In the genomic region with DNA sequence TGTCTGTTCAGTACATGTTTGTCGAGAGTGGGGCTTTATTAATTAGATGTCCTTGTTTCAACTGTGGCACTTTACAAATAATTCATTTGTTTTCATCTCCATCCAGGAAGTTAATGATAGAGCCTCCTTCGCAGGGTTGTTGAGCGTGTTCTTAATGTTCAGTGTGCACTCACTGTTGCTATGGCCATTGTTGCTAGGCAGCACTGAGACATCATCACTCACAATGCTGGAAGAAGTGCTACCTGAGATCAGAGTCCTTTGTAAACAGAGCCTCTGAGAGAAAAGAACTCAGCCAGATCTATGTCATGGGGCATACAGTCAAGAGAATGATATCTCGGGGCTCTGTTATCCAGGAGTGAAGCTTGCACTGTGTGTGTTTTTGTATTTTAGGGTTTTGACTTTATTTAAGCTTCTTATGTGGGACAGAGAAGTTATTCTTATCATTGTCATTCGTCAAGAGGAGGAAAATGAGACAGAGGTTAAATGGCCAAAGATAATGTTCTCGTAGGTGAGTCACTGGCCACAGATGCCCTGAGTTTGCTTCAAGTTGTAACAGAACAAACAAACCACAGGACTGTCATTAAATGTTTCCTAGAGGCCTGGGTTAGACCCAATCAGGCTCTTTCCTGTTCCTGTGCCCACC, we compare ENCODE assay signal across 19 mouse cellular contexts. TPM values are rescaled to one million over a fixed set of nuclear protein-coding genes. Genes with fewer than 3 reads are reported as not detected.
DNase-seq lines count a peak whose midpoint lies in the region; ATAC-seq lines count a peak whose summit lies in the region.
"Had no signal": no experiment of that assay in that cellular context is flagged by ENCODE, and none has a peak within 500 bp of the region (broad histone marks: within the 10 kb centered on the region; RNA-seq: fewer than 3 reads in every experiment).

No protein-coding gene starts in this region.

- H3K4me2 ChIP-seq in hindbrain, embryonic 14.5 days (replicated peaks): no peak overlapping the region
- H3K4me2 ChIP-seq in hindbrain, embryonic 12.5 days (replicated peaks): no peak overlapping the region
- H3K4me2 ChIP-seq in hindbrain, embryonic 16.5 days (ENCODE audit: low read length): no peak overlapping the region
- H3K4me2 ChIP-seq in kidney, embryonic 14.5 days (replicated peaks; ENCODE audit: low read depth, low read length): no peak overlapping the region
- H3K4me2 ChIP-seq: embryonic facial prominence, embryonic 12.5 days; liver, embryonic 12.5 days; lung, embryonic 14.5 days had no signal

- no peak overlapping the region for H3K27ac ChIP-seq in hindbrain, embryonic 14.5 days
- H3K27ac ChIP-seq in hindbrain, embryonic 12.5 days: no peak overlapping the region
- no peak overlapping the region for H3K27ac ChIP-seq in hindbrain, embryonic 16.5 days (ENCODE audit: low read depth, low read length)
- H3K27ac ChIP-seq in kidney, embryonic 14.5 days (ENCODE audit: low read depth, low read length): no peak overlapping the region
- H3K27ac ChIP-seq: embryonic facial prominence, embryonic 12.5 days; left cerebral cortex, adult 2 months; liver, embryonic 12.5 days had no signal

- no peaks in the 10 kb centered on the region for H3K27me3 ChIP-seq in hindbrain, embryonic 14.5 days (ENCODE audit: control insufficient read depth, insufficient read depth, low read length)
- H3K27me3 ChIP-seq in hindbrain, embryonic 12.5 days: no peaks in the 10 kb centered on the region
- H3K27me3 ChIP-seq in hindbrain, embryonic 16.5 days (replicated peaks; ENCODE audit: control insufficient read depth, insufficient read depth, low read length): no peaks in the 10 kb centered on the region
- H3K27me3 ChIP-seq in kidney, embryonic 14.5 days (ENCODE audit: control insufficient read depth, insufficient read depth, low read length): no peaks in the 10 kb centered on the region
- H3K27me3 ChIP-seq: CH12.LX; embryonic facial prominence, embryonic 12.5 days had no signal

- DNase-seq in hindbrain, embryonic 14.5 days (ENCODE audit: low spot score): no peak
- peak; percentile 8 for DNase-seq in urinary bladder, postnatal 14 days (ENCODE audit: low spot score)
- DNase-seq in urinary bladder, adult 2 months (ENCODE audit: low spot score): no peak
- no peak for DNase-seq in spleen, postnatal 4 days (ENCODE audit: low spot score in 2 of 2)
- DNase-seq: adrenal gland, adult 8-10 months; cerebellum, adult 2 months; heart, postnatal 4 days; kidney, adult 18-20 months; kidney, postnatal 25 days; lung, embryonic 14.5 days had no signal

- H3K9ac ChIP-seq in hindbrain, embryonic 14.5 days: no peak overlapping the region
- H3K9ac ChIP-seq in hindbrain, embryonic 12.5 days: no peak overlapping the region
- H3K9ac ChIP-seq in hindbrain, embryonic 16.5 days (ENCODE audit: low read depth, low read length): no peak overlapping the region
- no peak overlapping the region for H3K9ac ChIP-seq in kidney, embryonic 14.5 days (ENCODE audit: low read depth, low read length)
- H3K9ac ChIP-seq: embryonic facial prominence, embryonic 12.5 days; liver, embryonic 12.5 days; lung, embryonic 14.5 days had no signal

- no peaks in the 10 kb centered on the region for H3K36me3 ChIP-seq in hindbrain, embryonic 14.5 days (replicated peaks; ENCODE audit: control insufficient read depth, insufficient read depth)
- H3K36me3 ChIP-seq in hindbrain, embryonic 12.5 days: no peaks in the 10 kb centered on the region
- H3K36me3 ChIP-seq in hindbrain, embryonic 16.5 days (ENCODE audit: control insufficient read depth, insufficient read depth, low read length): no peaks in the 10 kb centered on the region
- no peaks in the 10 kb centered on the region for H3K36me3 ChIP-seq in kidney, embryonic 14.5 days (ENCODE audit: control insufficient read depth, insufficient read depth, low read length)
- H3K36me3 ChIP-seq: embryonic facial prominence, embryonic 12.5 days; liver, embryonic 12.5 days had no signal

- WGBS in hindbrain, embryonic 14.5 days: 65% methylated on average over 6 of the region's 6 CpGs
- 66% methylated on average over 6 of the region's 6 CpGs for WGBS in hindbrain, embryonic 12.5 days
- WGBS in hindbrain, embryonic 16.5 days: 61% methylated on average over 6 of the region's 6 CpGs
- WGBS in kidney, embryonic 14.5 days: 71% methylated on average over 6 of the region's 6 CpGs

- no peak overlapping the region for H3K4me3 ChIP-seq in hindbrain, embryonic 14.5 days (replicated peaks; ENCODE audit: low read length)
- no peak overlapping the region for H3K4me3 ChIP-seq in hindbrain, embryonic 12.5 days
- no peak overlapping the region for H3K4me3 ChIP-seq in hindbrain, embryonic 16.5 days (ENCODE audit: low read length)
- no peak overlapping the region for H3K4me3 ChIP-seq in kidney, embryonic 14.5 days (ENCODE audit: low read length)
- H3K4me3 ChIP-seq: embryonic facial prominence, embryonic 12.5 days; left cerebral cortex, adult 2 months; liver, embryonic 12.5 days had no signal

- ATAC-seq in hindbrain, embryonic 14.5 days (ENCODE audit: low FRiP score): peak; percentile 29; the same call in 1 of the 2 replicates
- ATAC-seq in hindbrain, embryonic 12.5 days (ENCODE audit: low FRiP score): no peak
- ATAC-seq in hindbrain, embryonic 16.5 days: peak; percentile 81
- ATAC-seq in kidney, embryonic 14.5 days (ENCODE audit: low FRiP score, low TSS enrichment): no peak
- ATAC-seq: liver, embryonic 12.5 days had no signal

- no peaks in the 10 kb centered on the region for H3K9me3 ChIP-seq in hindbrain, embryonic 14.5 days (ENCODE audit: control insufficient read depth, low read length)
- no peaks in the 10 kb centered on the region for H3K9me3 ChIP-seq in hindbrain, embryonic 12.5 days (replicated peaks)
- H3K9me3 ChIP-seq in hindbrain, embryonic 16.5 days (ENCODE audit: control insufficient read depth, low read length): no peaks in the 10 kb centered on the region
- H3K9me3 ChIP-seq in kidney, embryonic 14.5 days (ENCODE audit: control insufficient read depth, low read length): no peaks in the 10 kb centered on the region
- H3K9me3 ChIP-seq: embryonic facial prominence, embryonic 12.5 days; liver, embryonic 12.5 days had no signal

- no peaks in the 10 kb centered on the region for H3K4me1 ChIP-seq in hindbrain, embryonic 14.5 days (replicated peaks; ENCODE audit: control insufficient read depth, insufficient read depth, low read length)
- H3K4me1 ChIP-seq in hindbrain, embryonic 12.5 days: peaks cover 2% of the 10 kb centered on the region; the same call in 1 of the 2 replicates
- H3K4me1 ChIP-seq in hindbrain, embryonic 16.5 days (ENCODE audit: control insufficient read depth, insufficient read depth, low read depth, low read length): no peaks in the 10 kb centered on the region
- no peaks in the 10 kb centered on the region for H3K4me1 ChIP-seq in kidney, embryonic 14.5 days (ENCODE audit: control insufficient read depth, insufficient read depth, low read length)
- H3K4me1 ChIP-seq: embryonic facial prominence, embryonic 12.5 days had no signal

RNA-seq across cellular contexts. Expression of gene 1810062G17Rik, which starts 18.0 kb away (rescaled TPM):
- 0.21 and 0.23 TPM in 2 replicates for polyA plus RNA-seq in hindbrain, embryonic 14.5 days (2014; fragmentation: Nextera tagmentation; extraction: Ambion mirVana)
- 0.52 and 0.56 TPM in 2 replicates for polyA plus RNA-seq in hindbrain, embryonic 12.5 days (2016; fragmentation: Nextera tagmentation; extraction: Ambion mirVana)
- polyA plus RNA-seq in urinary bladder, adult 2 months (2012; rRNA removed): 2.6 and 3.4 TPM in 2 replicates
- 0.29 and 0.41 TPM in 2 replicates for polyA plus RNA-seq in hindbrain, embryonic 16.5 days (2015; fragmentation: Nextera tagmentation; extraction: Ambion mirVana)
- polyA plus RNA-seq in kidney, embryonic 14.5 days (2014; fragmentation: Nextera tagmentation; extraction: Ambion mirVana): 1.8 and 2.1 TPM in 2 replicates

RNA-seq across cellular contexts. Expression of gene Anxa5, which starts 18.1 kb away (rescaled TPM):
- polyA plus RNA-seq in hindbrain, embryonic 14.5 days (2014; fragmentation: Nextera tagmentation; extraction: Ambion mirVana): 64.9 and 75.8 TPM in 2 replicates
- 121 and 133 TPM in 2 replicates for polyA plus RNA-seq in hindbrain, embryonic 12.5 days (2016; fragmentation: Nextera tagmentation; extraction: Ambion mirVana)
- 329 and 343 TPM in 2 replicates for polyA plus RNA-seq in urinary bladder, adult 2 months (2012; rRNA removed)
- 74.7 and 94.7 TPM in 2 replicates for polyA plus RNA-seq in hindbrain, embryonic 16.5 days (2015; fragmentation: Nextera tagmentation; extraction: Ambion mirVana)
- polyA plus RNA-seq in kidney, embryonic 14.5 days (2014; fragmentation: Nextera tagmentation; extraction: Ambion mirVana): 224 and 244 TPM in 2 replicates

RNA-seq across cellular contexts. Expression of gene Gm11549, which starts 27.9 kb away (rescaled TPM):
- polyA plus RNA-seq in hindbrain, embryonic 14.5 days (2014; fragmentation: Nextera tagmentation; extraction: Ambion mirVana): 0.20 and 0.35 TPM in 2 replicates
- polyA plus RNA-seq in hindbrain, embryonic 12.5 days (2016; fragmentation: Nextera tagmentation; extraction: Ambion mirVana): 0.17 and 0.36 TPM in 2 replicates
- 0.04 and 0.07 TPM in 2 replicates for polyA plus RNA-seq in urinary bladder, adult 2 months (2012; rRNA removed)
- polyA plus RNA-seq in hindbrain, embryonic 16.5 days (2015; fragmentation: Nextera tagmentation; extraction: Ambion mirVana): 0.47 and 0.75 TPM in 2 replicates
- not detected in 2 replicates for polyA plus RNA-seq in kidney, embryonic 14.5 days (2014; fragmentation: Nextera tagmentation; extraction: Ambion mirVana)
- polyA plus RNA-seq: gonadal fat pad, adult 2 months; limb, embryonic 11.5 days; liver, embryonic 12.5 days had no signal

RNA-seq across cellular contexts. Expression of gene Exosc9, which starts 58.6 kb away (rescaled TPM):
- 74.5 and 77.9 TPM in 2 replicates for polyA plus RNA-seq in hindbrain, embryonic 14.5 days (2014; fragmentation: Nextera tagmentation; extraction: Ambion mirVana)
- polyA plus RNA-seq in hindbrain, embryonic 12.5 days (2016; fragmentation: Nextera tagmentation; extraction: Ambion mirVana): 73.4 and 82.6 TPM in 2 replicates
- polyA plus RNA-seq in urinary bladder, adult 2 months (2012; rRNA removed): 28.6 and 29.0 TPM in 2 replicates
- polyA plus RNA-seq in hindbrain, embryonic 16.5 days (2015; fragmentation: Nextera tagmentation; extraction: Ambion mirVana): 73.4 and 81.9 TPM in 2 replicates
- polyA plus RNA-seq in kidney, embryonic 14.5 days (2014; fragmentation: Nextera tagmentation; extraction: Ambion mirVana): 69.1 and 77.0 TPM in 2 replicates

Comparison
In these comparisons a context has a peak if more than half of its experiments do, and no peak if none do; other contexts are left out.
1. ATAC-seq: peak in hindbrain, embryonic 14.5 days (single experiment) and hindbrain, embryonic 16.5 days (single experiment); none in hindbrain, embryonic 12.5 days (single experiment) and kidney, embryonic 14.5 days (single experiment).